Mouse (Mus musculus) neutrophil, adult 83 days (primary cell): ENCODE data around the gene Hoxc9. TPM values are rescaled to one million over a fixed set of nuclear protein-coding genes. Genes with fewer than 3 reads are reported as not detected.

Source experiments
- total RNA-seq, 2 experiments: library from RNA; stranded (reverse); gene quantifications; one replicate each; pipeline ENCODE4 v1.2.4; 2023

Hoxc9 gene
- total RNA-seq: not detected

DNA sequence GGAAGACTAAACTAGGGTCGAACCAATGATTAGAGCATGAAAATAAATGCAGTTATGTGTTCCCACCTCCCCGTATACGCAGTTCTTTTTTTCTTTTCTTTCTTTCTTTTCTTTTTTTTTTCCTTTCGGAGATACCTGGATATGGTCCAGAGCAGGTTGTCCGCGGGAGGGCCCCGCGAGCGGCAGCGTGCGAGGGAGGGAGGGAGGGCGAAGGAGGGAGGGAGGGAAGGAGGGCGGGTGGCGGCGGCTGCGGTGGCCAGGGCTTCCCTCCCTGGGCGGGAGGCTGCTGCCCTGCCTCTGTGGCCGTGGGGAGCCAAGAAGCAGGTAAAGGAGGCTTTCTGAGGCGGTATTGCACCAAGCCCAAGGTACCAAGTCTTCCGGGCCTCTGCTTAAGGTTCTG is at the start of gene Hoxc9:
Gene Hoxc9 (plus strand): TSS at position 269 of the 400 bp plus-strand sequence.

DNA sequence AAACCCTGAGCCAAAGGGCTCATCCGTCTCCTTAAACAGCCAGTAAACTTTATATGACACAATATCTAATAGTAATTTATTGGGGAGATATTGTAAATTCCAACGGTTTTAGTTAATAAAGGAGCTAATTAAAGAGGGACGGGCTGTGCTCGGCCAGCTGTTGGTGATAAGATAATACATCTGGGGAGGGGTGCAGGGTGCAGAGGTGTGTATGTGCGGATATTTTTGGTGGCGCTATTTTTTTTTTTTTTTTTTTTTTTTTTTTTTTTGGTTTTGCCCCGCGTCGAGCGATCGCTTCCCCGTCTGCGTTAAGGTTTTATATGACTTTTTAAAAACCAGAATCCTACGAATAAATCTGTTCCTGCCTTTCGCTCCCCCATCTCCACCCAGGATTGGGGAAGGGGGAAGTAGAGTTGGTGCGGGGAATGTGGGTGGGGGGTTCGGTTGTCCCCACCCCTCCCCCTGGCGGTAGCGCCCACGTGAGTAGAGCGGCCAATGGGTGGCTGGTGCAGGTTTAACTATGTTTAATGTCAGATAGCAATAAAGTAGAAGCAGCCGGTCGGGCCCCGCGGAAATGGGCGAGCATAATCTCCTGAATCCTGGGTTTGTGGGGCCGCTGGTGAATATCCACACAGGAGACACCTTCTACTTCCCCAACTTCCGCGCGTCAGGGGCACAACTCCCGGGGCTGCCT is 39.8 kb upstream of the Hoxc9 start, which contains the start of gene Hoxc12:
Gene Hoxc12 (plus strand): TSS at position 479 of the 694 bp plus-strand sequence.

DNA sequence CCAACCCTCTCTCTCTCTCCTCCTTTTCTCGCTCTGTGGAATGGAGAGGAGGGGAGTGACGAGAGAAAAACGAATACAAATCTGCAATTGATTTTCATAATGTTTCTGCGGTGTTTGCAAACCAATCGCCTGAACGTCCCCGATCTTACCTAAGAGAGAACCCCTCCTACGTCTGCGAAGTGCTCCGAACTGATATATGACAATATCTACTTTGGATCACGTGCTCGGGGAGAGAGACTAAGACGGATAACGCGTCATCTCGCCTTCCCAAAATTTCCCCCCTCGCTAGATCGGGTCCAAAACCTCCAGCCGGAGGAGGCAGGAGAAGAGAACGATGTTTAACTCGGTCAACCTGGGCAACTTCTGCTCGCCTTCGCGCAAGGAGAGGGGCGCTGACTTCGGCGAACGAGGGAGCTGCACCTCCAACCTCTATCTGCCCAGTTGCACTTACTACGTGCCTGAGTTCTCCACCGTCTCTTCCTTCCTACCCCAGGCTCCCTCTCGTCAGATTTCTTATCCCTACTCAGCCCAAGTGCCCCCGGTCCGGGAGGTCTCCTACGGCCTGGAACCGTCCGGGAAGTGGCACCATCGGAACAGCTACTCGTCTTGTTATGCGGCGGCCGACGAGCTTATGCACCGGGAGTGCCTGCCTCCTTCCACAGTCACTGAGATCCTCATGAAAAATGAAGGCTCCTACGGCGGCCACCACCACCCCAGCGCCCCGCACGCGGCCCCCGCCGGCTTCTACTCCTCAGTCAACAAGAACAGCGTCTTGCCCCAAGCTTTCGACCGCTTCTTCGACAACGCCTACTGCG is 21.8 kb upstream of the Hoxc9 start, which contains the start of gene Hoxc11:
Gene Hoxc11 (plus strand): TSS at position 236 of the 815 bp plus-strand sequence.

DNA sequence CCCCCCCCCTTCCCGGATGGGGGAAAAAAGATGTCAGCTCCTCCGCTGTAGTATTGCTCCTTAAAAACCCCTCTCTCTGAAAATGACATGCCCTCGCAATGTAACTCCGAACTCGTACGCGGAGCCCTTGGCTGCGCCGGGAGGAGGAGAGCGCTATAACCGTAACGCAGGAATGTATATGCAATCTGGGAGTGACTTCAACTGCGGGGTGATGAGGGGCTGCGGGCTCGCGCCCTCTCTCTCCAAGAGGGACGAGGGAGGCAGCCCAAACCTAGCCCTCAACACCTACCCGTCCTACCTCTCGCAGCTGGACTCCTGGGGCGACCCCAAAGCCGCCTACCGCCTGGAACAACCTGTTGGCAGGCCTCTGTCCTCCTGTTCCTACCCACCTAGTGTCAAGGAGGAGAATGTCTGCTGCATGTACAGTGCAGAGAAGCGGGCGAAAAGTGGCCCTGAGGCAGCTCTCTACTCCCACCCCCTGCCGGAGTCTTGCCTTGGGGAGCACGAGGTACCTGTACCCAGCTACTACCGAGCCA is 9.4 kb upstream of the Hoxc9 start, which contains the start of gene Hoxc10:
Gene Hoxc10 (plus strand): TSS at position 21 of the 536 bp plus-strand sequence.

DNA sequence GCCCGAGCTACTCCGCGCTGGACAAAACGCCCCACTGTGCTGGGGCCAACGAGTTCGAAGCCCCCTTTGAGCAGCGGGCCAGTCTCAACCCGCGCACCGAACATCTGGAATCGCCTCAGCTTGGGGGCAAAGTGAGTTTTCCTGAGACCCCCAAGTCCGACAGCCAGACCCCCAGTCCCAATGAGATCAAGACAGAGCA is 9.0 kb upstream of the Hoxc9 start, which contains the start of gene Hoxc5:
Gene Hoxc5 (plus strand): TSS at position 132 of the 199 bp plus-strand sequence.

DNA sequence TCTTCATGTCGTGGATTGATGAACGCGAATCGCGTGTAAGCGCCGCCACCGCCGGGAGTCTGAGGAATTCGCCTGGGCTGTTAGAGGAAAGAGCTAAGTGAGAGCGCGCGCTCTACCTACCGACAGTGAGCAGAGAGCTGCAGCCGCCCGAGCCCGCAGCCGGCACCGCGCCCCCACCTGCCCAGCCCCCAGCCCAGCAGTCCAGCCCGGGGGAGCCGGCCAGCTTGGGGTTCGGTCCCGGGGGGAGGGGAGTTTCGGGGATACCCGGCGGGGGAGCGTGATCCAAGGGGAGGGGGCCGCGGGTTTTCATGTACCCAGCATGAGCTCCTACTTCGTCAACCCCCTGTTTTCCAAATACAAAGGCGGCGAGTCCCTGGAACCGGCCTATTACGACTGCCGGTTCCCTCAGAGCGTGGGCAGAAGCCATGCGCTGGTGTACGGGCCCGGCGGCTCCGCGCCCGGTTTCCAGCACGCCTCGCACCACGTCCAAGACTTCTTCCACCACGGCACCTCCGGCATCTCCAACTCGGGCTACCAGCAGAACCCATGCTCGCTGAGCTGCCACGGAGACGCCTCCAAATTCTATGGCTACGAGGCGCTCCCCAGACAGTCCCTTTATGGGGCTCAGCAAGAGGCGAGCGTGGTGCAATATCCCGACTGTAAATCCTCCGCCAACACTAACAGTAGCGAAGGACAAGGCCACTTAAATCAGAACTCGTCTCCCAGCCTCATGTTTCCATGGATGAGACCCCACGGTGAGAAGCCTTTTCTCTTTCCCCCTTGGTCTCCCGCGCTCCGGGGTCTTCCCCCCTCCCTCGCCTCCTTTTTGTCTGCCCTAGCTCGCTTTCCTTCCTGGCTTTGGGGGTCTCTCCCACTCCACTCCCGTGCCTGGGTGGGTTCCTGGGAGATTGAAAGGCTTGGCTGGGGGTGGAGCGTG is 14.5 kb downstream of the Hoxc9 start, which contains the start of gene Hoxc8:
Gene Hoxc8 (plus strand): TSS at position 147 of the 937 bp plus-strand sequence.

DNA sequence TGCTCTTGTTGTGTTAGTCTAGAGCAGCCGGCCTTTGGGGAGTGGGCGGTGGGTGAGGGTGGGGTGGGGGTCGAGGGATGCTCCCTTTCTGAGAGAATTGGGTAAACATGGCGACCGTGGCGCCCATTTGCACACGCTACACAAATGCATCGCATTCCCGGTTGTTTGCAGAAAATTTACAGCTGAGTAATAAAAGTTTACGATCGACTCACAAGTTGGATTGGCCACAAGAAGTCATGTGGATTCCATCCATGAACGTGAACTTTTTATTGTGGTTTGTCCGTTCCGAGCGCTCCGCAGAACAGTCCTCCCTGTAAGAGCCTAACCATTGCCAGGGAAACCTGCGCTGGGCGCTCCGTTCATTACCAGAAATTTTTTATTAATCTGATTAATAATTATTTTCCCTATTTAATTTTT is 21.7 kb downstream of the Hoxc9 start, which contains the start of gene Hoxc6:
Gene Hoxc6 (plus strand): TSS at position 319 of the 417 bp plus-strand sequence.

DNA sequence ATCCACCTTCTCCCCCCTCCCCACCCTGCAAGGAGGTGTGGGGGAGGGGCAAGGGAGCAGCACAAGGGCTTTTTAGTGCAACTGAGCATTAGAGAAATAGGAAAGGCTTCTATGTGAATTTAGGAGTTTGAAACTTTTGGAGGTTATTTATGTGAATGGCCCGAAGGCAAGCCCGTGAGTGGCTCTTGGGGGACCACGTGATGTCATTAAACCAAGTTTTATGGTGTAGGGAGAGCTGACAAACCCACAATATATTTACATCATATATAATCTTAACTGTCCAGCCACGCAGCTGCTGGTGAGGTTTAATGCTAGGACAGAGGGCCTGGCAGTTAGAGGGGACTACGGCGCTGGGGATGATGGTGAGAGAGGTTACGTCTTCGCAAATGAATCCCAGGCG is 42.4 kb downstream of the Hoxc9 start, which contains the start of gene Hoxc4:
Gene Hoxc4 (plus strand): TSS at position 299 of the 400 bp plus-strand sequence.

Other genes starting within 250 kb of the Hoxc9 start
- not detected for gene Hoxc13, start 55.3 kb upstream of the Hoxc9 start, total RNA-seq
- gene Hoxc12, start 39.7 kb upstream of the Hoxc9 start, total RNA-seq: not detected
- not detected for gene Hoxc11, start 22.0 kb upstream of the Hoxc9 start, total RNA-seq
- gene Hoxc10, start 9.6 kb upstream of the Hoxc9 start, total RNA-seq: not detected
- gene Hoxc5, start 9.0 kb upstream of the Hoxc9 start, total RNA-seq: under 1 TPM in 1 of 2 experiments, not detected in 1; 0.97 TPM
- gene Hoxc8, start 14.2 kb downstream of the Hoxc9 start, total RNA-seq: not detected
- not detected for gene Hoxc6, start 21.8 kb downstream of the Hoxc9 start, total RNA-seq
- not detected for gene Hoxc4, start 42.5 kb downstream of the Hoxc9 start, total RNA-seq
- gene Smug1, start 190.7 kb downstream of the Hoxc9 start, total RNA-seq: 1 to 10 TPM; 3.0 to 4.7 TPM